8 mouse cellular contexts compared by ENCODE assay signal in the genomic region with DNA sequence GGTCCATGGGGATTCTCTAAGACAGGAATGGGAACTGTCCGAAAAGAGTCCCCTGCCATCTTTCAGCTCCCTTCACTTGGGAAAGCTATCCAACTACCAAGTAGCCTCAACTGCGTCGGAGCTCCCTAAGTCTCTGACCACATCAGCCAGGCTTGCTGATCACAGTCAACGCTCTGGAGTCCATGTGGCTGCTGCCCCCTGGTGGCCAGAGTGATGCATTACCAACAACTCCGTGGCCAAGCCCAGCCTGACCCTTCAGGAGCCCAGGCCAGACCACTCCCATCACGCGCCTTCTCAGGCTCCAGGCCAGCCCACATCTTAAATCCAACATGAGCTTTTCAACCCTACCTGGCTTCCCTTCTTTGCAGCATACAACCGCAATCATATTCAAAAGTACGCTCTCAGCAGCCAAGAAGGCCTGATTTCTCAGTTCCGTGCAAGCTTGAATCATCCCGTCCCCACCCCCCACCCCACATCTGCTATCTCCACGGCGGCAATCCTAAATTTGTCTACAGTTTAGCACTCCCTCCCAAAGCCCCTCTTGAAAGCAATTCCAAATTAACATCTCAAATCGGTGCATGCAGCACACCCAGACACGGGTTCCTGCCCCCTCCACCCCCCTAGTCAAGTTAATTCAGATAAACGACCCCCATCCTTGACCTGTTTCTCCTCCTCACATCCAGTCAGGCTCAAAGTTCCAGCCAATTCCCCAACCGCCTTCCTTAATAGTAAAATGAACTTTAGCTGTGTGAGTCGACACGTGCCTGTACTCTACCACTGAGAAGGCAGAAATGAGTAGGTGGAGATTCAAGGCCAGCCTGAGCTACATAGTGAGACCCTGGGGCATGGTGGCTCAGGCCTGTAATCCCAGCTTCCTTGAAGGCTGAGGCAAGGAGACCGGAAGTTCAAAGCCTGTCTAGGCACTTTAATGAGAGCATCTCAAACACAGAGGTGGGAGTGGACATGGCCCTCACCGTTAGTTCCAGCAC. TPM values are rescaled to one million over a fixed set of nuclear protein-coding genes. Genes with fewer than 3 reads are reported as not detected.
DNase-seq lines count a peak whose midpoint lies in the region; ATAC-seq lines count a peak whose summit lies in the region.

No protein-coding gene starts in this region.

- ATAC-seq in hindbrain, embryonic 14.5 days (ENCODE audit: low FRiP score), result peak; percentile 84

- H3K4me1 ChIP-seq in hindbrain, embryonic 14.5 days (replicated peaks; ENCODE audit: control insufficient read depth, insufficient read depth, low read length), result no peaks in the 10 kb centered on the region

- H3K9ac ChIP-seq in hindbrain, embryonic 14.5 days, result no peak overlapping the region

- no peaks in the 10 kb centered on the region for H3K36me3 ChIP-seq in hindbrain, embryonic 14.5 days (replicated peaks; ENCODE audit: control insufficient read depth, insufficient read depth)

- peaks cover 3% of the 10 kb centered on the region; the same call in 1 of the 2 replicates for H3K27me3 ChIP-seq in hindbrain, embryonic 14.5 days (ENCODE audit: control insufficient read depth, insufficient read depth, low read length)

- H3K9me3 ChIP-seq in hindbrain, embryonic 14.5 days (ENCODE audit: control insufficient read depth, low read length), result no peaks in the 10 kb centered on the region

- 31% methylated on average over 21 of the region's 21 CpGs for WGBS in hindbrain, embryonic 14.5 days

- peak; percentile 77 for DNase-seq in Muller cell, postnatal 12 days (ENCODE audit: inconsistent ontology term)
- peak; percentile 96 to 97 for DNase-seq in cerebellum, postnatal 10 days
- DNase-seq in frontal cortex, postnatal 25 days (ENCODE audit: low spot score in 2 of 2), result peak; percentile 89
- peak; percentile 94 for DNase-seq in hindbrain, embryonic 14.5 days (ENCODE audit: low spot score)
- DNase-seq in layer of hippocampus, postnatal 25 days (ENCODE audit: extremely low spot score in 1 of 2, low spot score in 1 of 2), result peak; percentile 91 to 94
- DNase-seq in lung, postnatal 14 days, result peak; percentile 87
- DNase-seq in retina, embryonic 14.5 days (ENCODE audit: low spot score), result peak; percentile 97
- DNase-seq in thymus, postnatal 36 days, result peak; percentile 73 to 80

- no peak overlapping the region for H3K4me2 ChIP-seq in hindbrain, embryonic 14.5 days (replicated peaks)

- no peak overlapping the region for H3K27ac ChIP-seq in hindbrain, embryonic 14.5 days

- H3K4me3 ChIP-seq in hindbrain, embryonic 14.5 days (replicated peaks; ENCODE audit: low read length), result no peak overlapping the region

RNA-seq across cellular contexts. Expression of gene Pou2f2, which starts 8.4 kb away (rescaled TPM):
- 31.8 and 32.5 TPM in 2 replicates for polyA plus RNA-seq in hindbrain, embryonic 14.5 days (2014; fragmentation: Nextera tagmentation; extraction: Ambion mirVana)
- total RNA-seq in layer of hippocampus, postnatal 25 days (2021), result 10 to 100 TPM in 1 of 2 experiments, 1 to 10 TPM in 1; 7.1 to 11.8 TPM

RNA-seq across cellular contexts. Expression of gene Dedd2, which starts 32.5 kb away (rescaled TPM):
- polyA plus RNA-seq in hindbrain, embryonic 14.5 days (2014; fragmentation: Nextera tagmentation; extraction: Ambion mirVana), result 13.8 and 14.9 TPM in 2 replicates
- 10 to 100 TPM; 24.0 to 26.4 TPM for total RNA-seq in layer of hippocampus, postnatal 25 days (2021)

RNA-seq across cellular contexts. Expression of gene Zfp526, which starts 33.3 kb away (rescaled TPM):
- 2.4 and 2.5 TPM in 2 replicates for polyA plus RNA-seq in hindbrain, embryonic 14.5 days (2014; fragmentation: Nextera tagmentation; extraction: Ambion mirVana)
- total RNA-seq in layer of hippocampus, postnatal 25 days (2021), result 10 to 100 TPM; 10.5 to 12.4 TPM

RNA-seq across cellular contexts. Expression of gene Gsk3a, which starts 49.7 kb away (rescaled TPM):
- polyA plus RNA-seq in hindbrain, embryonic 14.5 days (2014; fragmentation: Nextera tagmentation; extraction: Ambion mirVana), result 23.4 and 24.1 TPM in 2 replicates
- total RNA-seq in layer of hippocampus, postnatal 25 days (2021), result 100 to 1,000 TPM; 195 to 200 TPM
